Mouse (Mus musculus) gastrocnemius, postnatal 10 days (tissue): ENCODE results near the gene Dph7. TPM values are rescaled to one million over a fixed set of nuclear protein-coding genes. Genes with fewer than 3 reads are reported as not detected.
"Not testable (repeated sequence)": the region's sequence is repeated elsewhere in the genome, so short reads cannot be mapped to it uniquely, and the experiment has no call there.

ENCODE experiments used
- DNase-seq: peaks from one replicate; pipeline ENCODE4 v3.0.0; 2021; ENCODE audit warnings: mixed read lengths
- microRNA-seq, 2 experiments: library from miRNA; unstranded; fragments of <30 nt; microRNA quantifications; one replicate each; pipeline ENCODE4 v1.2.0; 2021
- total RNA-seq, 2 experiments: library from RNA; stranded (reverse); gene quantifications; 2 replicates each; pipeline ENCODE4 v1.2.3; 2021

Dph7 gene
- total RNA-seq, 2 experiments from 2014 or later: 5.6 to 8.6 TPM

DNA sequence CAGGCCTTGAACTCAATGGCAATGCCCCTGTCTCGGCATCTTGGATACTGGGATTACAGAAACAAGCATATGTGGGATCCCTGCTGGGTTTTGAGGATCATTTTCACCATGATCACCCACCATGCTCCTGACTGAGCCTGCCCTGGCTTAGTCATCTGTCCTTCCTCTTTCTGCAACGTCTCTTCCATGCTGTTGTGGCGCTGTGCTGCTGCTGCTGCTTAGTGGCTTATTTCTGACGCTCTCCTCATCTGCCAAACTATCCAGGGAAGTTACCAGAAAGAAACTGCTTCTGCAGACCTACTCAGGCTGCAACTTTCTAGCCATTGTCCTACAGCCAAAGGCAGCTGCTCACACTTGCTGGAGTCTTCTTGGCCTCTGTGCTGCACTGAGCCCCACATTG, 8.2 kb downstream of the Dph7 start:
- DNase-seq: no peak

DNA sequence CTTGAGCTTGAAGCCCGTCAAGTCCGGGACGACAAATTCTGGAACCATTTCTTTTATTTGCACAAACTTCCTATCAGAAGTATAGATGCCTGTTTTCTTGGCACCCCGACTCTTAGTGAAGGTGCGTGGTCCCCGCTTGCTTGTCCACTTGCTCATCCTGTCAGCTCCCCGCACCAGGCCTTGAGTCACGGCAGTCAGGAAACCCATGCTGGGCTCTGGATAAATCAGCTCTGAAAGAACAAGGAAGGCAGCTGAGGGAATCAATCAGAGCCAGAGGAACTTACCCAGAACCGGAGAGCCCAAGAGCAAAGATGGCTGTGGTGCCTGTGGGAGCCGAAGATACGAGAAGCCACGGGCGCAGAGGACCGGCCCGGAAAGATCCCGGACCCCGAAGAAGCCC, 12.3 kb downstream of the Dph7 start:
- DNase-seq: not testable (repeated sequence)

- peak; percentile 94 for DNase-seq
Measured at GRCm38 (mm10) chr2:24974906-24975703, 12.9 kb downstream of the Dph7 start, which contains the start of gene Mrpl41. TSS of gene Mrpl41 (minus strand) at chr2:24975098.

DNA sequence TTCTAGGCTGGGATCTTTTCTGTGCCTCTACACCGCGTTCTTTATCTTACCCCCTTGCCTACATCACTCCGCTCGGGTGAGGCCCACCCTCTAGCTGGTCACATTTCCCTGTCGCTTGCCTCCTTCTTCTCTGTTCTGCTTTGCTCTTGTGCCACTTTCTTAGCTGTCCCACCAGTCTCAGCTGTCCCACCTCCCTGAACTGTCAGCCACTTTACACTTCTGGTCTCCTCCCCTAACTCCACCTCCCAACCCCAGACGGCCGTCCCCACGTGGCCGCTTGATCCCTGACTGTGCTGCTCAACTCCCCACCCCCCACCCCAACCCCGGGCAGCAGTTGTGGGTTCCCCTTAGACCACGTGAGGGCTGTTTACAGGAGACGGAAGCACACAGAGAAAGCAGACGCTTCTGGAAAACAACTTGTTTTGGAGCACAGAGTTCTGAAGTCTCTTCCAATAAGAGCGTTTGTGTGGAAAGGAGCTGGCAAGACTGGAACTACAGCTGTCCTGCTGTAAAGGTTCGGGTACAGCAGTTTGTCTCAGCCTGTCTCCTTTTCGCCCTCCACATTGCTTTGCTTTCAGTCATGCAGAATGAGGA, 13.6 kb downstream of the Dph7 start, which contains the start of gene Pnpla7:
Gene Pnpla7, plus strand, starts transcription at position 330 of the 594 bp plus-strand sequence.
- DNase-seq: peak; percentile 67

GRCm38 (mm10) chr2:24976960-24977359, 14.8 kb downstream of the Dph7 start:
- DNase-seq: no peak

GRCm38 (mm10) chr2:24987762-24988161, 25.6 kb downstream of the Dph7 start:
- no peak for DNase-seq

GRCm38 (mm10) chr2:24995332-24995731, 33.1 kb downstream of the Dph7 start:
- DNase-seq: no peak

GRCm38 (mm10) chr2:24996471-24996870, 34.3 kb downstream of the Dph7 start:
- no peak for DNase-seq

DNA sequence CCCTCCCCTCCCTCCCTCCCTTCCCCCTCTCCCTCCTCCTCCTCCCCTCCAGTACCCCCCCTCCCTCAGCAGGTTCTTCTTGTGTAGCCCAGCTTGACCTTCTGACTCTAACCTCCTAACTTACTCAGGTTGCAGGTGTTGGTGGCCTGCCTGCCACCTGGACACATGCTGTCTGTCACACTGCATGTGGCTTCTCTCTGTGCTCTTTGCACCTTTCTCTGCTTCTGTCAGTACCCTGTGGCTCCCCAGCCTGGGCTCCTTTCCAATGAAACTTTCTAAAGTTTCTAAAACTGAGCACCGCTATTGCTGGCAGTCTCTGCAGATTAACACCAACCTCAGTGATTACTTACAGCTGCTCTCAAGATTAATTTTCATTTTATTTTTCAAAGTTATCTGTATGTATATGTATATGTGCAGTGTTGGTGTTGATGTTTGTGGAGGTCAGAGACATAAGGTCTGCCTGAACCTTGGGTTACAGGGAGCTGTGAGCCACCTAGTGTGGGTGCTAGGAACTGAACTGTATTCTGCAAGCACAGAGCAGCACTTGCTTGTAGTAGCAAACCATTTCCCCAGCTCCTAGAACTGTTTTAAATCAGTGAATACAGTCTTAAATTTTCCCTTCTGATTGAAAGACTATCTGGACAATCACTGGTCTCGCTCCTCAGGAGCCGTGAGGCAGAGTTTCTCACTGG, 38.5 kb downstream of the Dph7 start:
- DNase-seq: peak; percentile 29

- no peak for DNase-seq
Measured at GRCm38 (mm10) chr2:25003946-25004786, 42.0 kb downstream of the Dph7 start.

- DNase-seq: no peak
Measured at GRCm38 (mm10) chr2:25006767-25007166, 44.6 kb downstream of the Dph7 start.

GRCm38 (mm10) chr2:25008250-25008649, 46.0 kb downstream of the Dph7 start:
- no peak for DNase-seq

Small RNAs within 50 kb of the gene (microRNA-seq; reads per million reads assigned to microRNA genes)
- gene Gm22875: 0 reads per million in 2 experiments

Other genes with a start within 250 kb of the Dph7 start
- under 1 TPM; 0.34 to 0.45 TPM for gene Cacna1b, start 199.2 kb upstream of the Dph7 start, total RNA-seq
- 10 to 100 TPM; 36.3 to 48.6 TPM for gene Ehmt1, start 42.8 kb upstream of the Dph7 start, total RNA-seq
- gene Arrdc1, start 27.1 kb upstream of the Dph7 start, total RNA-seq: 1 to 10 TPM; 7.3 to 9.4 TPM
- gene Zmynd19, start 12.6 kb upstream of the Dph7 start, total RNA-seq: 10 to 100 TPM; 21.1 to 21.8 TPM
- gene Mrpl41, start 12.7 kb downstream of the Dph7 start, total RNA-seq: 10 to 100 TPM; 47.5 to 53.0 TPM
- 10 to 100 TPM; 18.0 to 19.3 TPM for gene Pnpla7, start 13.6 kb downstream of the Dph7 start, total RNA-seq
- 10 to 100 TPM; 25.8 to 36.1 TPM for gene Nsmf, start 92.0 kb downstream of the Dph7 start, total RNA-seq
- not detected for gene Entpd8, start 117.9 kb downstream of the Dph7 start, total RNA-seq
- not detected for gene Noxa1, start 132.7 kb downstream of the Dph7 start, total RNA-seq
- gene Nrarp, start 218.4 kb downstream of the Dph7 start, total RNA-seq: 10 to 100 TPM; 14.9 to 17.4 TPM
- gene Tor4a, start 234.5 kb downstream of the Dph7 start, total RNA-seq: 1 to 10 TPM; 1.9 to 2.9 TPM
- 10 to 100 TPM; 31.1 to 40.5 TPM for gene Nelfb, start 249.1 kb downstream of the Dph7 start, total RNA-seq